Mouse (Mus musculus): Measurements from ENCODE around the gene Kctd7.

Gene Kctd7

DNA sequence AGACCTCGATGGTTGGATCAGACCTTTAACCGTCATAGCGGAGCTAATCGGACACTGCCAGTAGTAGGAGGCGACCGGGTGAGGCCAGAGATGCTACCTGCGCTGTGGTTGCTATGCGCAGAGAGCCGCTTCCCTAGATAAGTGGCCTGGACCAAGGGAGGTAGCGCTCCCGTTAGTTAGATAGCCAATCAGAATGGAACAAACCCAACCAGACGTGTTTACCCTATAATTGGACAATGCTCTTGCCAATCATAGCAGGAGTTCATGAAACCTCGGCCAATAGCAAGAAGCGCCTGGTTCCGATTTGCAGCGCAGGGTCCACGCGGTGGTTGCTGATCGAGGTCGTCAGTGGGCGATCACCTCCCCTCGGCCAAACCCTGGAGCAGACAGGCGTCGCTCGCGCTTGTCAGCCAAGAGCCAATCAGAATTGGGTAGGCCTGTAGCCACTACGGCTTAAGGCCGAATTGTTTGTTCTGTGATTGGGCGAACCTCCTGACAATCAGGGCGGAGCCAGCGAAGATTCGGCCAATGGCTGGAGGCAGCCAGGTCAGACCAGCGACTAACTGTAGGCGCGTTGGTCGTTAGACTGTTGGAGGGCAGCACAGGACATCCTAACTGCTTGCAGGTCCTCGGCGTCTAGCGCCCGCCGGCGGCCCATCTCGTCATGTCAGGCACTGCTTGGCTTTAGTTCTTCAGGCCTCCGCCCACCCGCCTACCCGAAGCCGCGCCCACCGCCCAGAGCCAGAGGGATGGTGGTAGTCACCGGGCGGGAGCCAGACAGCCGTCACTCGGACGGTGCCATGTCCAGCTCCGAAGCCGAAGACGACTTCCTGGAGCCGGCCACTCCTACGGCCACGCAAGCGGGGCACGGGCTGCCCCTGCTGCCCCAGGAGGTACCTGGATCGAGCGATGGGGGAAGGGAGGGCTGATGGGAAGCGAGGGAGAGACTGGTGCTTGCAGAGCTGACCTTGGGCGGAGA is at the start of gene Kctd7:
Gene Kctd7, plus strand, starts transcription at position 528 of the 979 bp plus-strand sequence.
- peak; percentile 95 for DNase-seq (ENCODE audit: extremely low spot score, low spot score)

DNA sequence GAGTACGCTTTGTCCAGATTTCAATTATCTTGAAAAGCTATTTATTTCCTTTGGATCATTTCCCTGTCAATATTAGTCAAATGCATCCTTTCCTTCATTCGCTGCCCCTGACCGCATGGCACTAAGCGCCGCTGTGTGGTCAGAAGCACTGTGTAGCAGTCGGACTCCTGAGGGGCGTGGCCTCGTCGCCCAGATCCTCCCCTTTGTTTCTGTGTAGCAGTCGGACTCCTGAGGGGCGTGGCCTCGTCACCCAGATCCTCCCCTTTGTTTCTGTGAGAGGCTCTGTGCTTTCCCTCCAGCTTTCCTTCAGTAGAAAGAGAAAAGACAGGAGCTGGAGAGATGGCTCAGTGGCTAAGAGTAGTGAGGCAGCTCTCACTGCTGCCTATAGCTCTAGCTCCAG is 47.9 kb upstream of the Kctd7 start:
- no peak for DNase-seq (ENCODE audit: extremely low spot score, low spot score)

DNA sequence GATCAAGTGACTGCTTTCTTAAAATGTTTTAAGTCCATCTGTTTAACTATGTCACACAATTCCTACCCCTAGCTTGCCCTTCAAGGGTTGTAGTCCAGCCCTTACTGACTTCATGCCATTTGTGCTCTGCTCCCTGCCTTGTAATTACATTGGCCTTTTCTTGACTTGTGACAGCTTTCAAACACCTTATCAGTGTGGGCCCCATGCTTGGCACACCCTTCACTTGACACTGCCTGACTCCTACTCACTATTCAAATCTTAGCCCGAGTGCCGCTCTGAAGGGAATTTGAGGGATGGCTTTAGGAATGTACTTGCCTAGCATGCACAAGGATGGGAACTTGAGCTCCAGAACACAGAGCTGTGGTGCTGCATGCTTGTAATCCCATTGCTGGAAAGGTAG is 46.8 kb upstream of the Kctd7 start:
- no peak for DNase-seq (ENCODE audit: extremely low spot score, low spot score)

DNA sequence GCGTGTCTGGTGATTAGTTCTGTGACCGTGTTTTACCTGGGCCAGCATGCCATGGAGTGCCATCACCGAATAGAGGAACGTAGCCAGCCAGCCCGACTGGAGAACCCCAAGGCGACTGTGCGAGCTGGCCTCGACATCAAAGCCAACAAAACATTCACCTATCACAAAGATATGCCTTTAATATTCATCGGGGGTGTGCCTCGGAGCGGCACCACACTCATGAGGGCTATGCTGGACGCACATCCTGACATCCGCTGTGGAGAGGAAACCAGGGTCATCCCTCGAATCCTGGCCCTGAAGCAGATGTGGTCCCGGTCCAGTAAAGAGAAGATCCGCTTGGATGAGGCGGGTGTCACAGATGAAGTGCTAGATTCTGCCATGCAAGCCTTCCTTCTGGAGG is 42.9 kb upstream of the Kctd7 start:
- no peak for DNase-seq (ENCODE audit: extremely low spot score, low spot score)

DNA sequence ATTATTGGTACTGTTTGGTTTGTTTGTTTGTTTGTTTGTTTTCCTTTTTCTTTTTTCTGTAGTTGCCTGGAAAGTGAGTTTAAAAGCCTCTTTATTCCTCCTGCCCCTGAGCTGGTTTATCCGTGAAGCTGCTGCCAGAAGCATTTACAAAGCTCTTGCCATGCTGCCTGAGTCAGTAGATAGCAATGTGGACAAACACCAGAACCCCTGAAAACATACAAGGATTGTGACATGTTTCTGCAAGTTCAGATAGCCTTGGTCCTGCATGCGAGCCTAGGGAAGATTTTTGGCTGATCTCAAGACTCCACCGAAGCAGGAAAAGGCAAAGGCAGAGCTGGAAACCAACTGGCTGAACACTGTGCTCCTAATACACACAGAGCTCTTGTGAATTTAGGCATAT is 35.3 kb upstream of the Kctd7 start:
- no peak for DNase-seq (ENCODE audit: extremely low spot score, low spot score)

DNA sequence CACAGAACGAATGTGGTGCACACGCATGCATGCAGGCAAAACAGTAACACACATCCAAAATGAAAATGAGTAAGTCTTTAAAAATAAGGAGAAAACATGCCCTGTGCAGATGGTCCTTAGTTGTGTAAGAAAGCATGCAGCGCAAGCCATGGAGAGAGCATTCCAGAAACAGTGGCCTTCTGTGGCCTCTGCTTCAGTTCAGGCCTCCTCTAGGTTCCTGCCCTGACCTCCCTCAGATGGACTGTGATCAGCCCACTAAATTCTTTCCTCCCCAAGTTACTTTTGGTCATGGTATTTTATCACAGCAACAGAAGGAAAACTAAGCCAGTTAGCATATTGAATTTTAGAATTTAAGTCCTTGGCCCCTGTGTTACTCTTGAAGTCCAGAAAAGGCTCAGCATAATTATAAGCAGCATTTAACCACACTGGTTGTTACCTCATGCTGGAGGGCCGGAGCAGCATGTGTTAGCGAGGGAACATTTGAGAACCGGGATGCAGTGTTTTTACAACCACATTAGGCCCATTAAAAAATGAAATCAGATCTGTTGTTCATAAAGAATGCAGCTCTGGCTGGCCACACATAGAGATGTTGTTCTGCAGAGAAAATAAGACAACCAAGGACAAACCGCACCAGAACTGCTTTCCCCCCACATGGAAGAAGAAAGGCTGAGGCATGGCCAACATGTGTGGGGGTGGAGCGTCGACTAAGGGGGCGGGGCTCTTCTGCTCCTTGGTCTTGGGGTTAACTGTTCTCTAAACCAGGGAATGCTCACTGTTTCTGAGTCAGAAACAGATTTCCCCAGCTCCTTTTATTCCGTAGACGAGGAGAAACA is 33.8 kb upstream of the Kctd7 start:
- DNase-seq (ENCODE audit: extremely low spot score, low spot score), result no peak

DNA sequence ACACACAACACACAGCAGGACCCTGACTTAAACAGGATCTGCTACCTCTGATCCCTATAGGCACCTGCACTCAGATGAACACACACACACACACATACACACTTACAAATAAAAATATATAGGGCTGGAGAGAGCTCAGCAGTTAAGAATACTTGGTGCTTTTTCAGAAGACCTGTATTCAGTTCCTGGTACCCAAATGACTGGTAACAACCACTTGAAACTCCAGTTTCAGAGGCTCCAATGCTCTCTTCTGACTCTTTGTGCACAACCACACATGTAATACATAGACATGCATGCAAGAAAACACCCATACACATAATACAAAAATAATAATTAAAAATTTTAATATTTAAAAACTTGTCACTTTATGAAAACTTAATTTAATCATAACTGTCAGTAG is 32.0 kb upstream of the Kctd7 start:
- DNase-seq (ENCODE audit: extremely low spot score, low spot score), result no peak

DNA sequence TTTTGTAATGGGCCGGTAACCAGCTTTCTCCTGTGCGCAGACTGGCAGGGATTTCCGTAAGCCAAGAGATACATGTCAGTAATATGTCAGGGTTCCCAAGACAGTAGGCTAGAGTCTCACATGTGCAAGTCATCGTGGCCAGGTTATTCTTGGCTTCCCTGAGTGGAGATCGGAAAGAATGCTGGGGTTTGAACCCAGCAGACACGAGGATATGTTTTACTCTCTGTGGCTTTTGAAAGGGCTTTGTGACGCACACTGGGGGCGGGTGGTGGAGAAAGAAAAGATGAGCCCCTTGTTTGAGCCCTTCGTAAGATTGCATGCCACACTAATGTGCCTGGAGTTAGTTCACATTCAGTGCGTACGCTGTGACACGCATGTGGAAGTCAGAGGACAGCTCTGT is 28.5 kb upstream of the Kctd7 start:
- DNase-seq (ENCODE audit: extremely low spot score, low spot score), result no peak

DNA sequence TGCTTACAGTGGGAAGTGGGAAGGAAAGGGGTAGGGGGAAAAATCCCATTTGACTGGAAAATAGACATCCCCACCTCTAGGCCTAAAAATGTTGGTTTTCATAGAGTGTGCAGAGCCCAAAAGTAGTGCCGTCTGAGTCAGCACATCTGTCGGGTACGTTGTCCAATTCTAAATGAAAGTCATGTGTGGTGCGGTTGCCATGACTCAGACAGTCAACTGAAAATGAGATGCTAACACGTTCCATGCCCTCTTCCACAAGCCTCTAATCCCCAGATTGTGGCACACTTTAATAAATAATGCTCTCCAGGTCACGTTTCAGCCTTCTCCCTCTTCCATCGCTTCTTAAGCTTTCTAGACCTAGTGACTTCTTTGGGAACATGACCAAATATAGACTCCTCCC is 27.8 kb upstream of the Kctd7 start:
- no peak for DNase-seq (ENCODE audit: extremely low spot score, low spot score)

DNA sequence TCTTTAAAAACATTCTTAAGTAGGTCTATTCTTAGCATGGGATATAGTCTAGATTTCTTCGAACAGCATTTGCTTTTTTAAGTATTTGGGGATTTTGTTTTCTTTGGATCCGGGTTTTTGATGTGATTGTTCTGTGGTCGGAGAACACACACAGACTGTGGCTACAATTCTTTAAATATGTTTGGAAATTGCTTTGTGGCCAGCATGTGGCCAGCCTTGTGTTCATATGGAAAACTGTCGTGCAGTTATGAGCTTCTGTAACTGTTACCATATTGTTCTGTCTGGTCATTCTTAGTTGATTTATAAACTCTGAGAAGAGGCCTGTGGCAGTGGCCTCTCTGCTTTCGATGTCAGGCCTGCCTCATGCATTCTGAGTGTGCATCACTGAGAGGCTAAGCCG is 26.7 kb upstream of the Kctd7 start:
- no peak for DNase-seq (ENCODE audit: extremely low spot score, low spot score)

DNA sequence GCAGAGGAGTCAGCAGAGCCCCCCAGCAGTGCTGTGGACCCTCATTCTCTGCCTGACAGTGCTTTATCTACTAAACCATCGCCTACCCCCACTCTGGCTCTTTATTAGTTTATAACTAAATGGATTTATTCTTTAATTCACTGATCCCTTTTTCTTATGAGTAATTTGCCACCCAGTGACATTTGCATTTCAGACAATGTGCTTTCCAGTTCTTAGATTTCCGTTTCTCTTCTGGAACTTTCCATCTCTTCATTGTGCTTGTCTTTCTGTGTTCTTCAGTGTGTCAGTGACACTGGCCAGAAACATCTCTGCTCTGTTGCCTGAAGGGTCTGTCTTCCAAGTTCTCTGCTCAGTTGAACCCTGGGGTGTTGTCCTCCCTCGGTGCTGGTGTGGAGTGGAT is 25.4 kb upstream of the Kctd7 start:
- DNase-seq (ENCODE audit: extremely low spot score, low spot score), result no peak

DNA sequence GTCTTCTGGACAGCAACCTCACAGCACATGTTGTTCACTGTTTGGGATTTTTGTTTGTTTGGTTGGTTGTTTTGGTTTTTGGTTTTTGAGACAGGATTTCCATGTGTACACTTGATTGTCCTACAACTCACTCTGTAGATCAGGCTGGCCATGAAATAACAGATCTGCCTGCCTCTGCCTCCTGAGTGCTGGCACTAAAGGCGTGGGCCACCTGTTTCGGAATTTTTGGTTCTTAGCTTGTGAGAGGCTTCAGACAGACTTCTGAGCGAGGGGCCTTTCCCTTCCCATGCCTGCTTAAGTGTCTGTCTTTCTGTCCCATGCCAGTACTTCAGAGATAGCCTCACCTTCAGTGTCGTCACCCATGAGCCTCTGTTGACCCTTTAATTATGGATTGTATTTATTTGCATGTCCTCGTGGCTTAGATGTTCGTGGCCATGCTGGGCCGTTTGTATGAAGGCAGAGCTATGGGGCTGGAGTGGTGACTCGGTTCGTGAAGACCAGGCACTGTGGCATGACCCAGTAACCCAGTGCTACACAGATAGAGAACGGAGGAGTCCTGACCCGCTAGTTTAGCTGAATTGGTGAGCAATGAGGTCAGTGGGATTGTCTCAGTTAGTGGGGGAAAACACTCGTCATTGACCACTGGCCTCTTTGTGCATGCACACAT is 24.5 kb upstream of the Kctd7 start:
- DNase-seq (ENCODE audit: extremely low spot score, low spot score), result no peak

DNA sequence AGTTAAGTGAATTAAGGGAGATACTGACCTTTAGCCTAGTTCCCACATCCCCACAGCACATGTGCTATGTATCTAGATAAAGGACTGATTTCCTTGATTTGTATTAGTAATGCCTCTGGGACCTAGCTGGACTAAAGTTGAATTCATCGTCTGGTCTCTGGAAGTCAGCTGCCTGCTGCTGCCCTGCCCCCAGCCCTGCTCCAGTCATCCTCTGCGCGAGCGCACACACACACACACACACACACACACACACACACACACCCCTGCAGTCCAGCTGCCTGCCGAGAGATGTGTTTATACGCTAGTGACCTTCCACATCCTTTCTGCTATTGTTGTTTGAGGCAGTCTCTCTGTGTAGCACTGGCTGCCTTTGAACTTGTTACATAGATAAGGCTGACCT is 23.8 kb upstream of the Kctd7 start:
- DNase-seq (ENCODE audit: extremely low spot score, low spot score), result peak; percentile 22

DNA sequence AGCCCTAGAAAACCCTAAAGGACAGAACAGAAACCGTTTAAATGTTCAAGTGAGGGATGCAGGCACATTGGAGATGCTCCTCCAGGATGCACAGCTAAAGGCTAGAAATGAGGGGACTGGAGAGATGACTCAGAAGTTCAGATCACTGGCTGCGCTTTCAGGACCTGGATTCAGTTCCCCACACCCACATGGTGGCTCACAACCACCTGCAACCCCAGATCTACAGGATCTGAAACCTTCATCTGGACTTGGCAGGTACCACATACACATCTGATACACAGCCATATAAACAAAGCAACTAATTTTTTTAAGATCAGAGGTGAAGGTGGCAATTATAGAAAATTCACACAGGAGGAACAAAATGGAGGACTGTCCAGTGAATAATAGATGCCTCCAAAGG is 22.3 kb upstream of the Kctd7 start:
- DNase-seq (ENCODE audit: extremely low spot score, low spot score), result no peak

DNA sequence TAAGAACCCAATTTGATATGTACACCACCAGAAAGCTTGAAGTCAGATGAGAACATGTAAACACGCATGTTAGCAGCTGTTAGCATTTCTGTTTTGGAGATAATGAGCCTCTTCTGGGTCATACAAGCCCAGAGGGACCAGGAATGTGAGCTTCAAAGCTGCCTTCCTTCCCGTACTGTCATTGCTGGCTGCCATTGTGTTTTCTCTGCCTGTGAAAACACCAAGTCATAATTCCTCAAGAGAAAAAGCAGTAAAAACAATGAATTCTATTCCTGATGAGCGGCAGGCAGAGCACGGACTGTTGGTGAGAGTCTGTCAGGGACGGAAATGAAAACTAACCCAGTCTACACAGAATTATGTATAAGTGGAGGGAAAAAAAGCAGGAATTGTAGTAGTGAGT is 20.4 kb upstream of the Kctd7 start:
- no peak for DNase-seq (ENCODE audit: extremely low spot score, low spot score)

DNA sequence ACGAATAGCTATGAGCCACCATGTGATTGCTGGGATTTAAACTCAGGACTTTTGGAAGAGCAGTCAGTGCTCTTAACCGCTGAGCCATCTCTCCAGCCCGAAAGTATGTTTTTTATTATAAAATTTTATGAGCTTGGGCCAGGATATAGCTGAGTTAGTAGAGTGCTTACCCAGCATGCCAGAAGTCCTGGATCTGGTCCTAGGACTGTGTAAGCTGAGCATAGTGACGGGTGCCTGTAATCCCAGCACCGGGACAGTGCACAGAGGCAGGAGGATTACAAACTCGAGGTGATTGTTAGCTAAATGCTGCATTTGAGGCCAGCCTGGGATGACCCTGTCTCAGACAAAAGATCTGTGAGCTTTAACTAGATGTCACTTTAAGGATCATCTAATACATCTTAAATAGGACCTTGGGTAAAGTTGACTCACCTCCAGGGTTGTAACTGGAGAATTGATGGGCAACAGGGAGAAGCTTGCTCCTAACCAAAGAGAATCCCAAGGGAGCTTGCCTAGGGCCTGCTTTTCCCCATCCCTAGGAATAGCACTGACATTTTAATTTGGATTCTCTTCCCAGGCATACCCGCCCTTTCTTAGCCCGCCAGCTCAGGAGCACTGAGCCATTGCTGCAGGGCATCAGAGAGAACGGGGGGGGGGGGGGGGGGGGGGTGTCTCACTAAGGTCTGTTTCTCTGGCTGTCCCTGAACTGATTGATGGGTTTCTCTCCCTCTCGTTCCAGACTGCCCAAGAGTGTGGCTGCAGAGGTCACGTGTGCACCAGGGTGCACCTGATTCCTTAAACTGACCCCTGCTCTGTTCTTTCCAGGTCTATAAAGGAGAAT is 15.8 kb upstream of the Kctd7 start:
- no peak for DNase-seq (ENCODE audit: extremely low spot score, low spot score)

DNA sequence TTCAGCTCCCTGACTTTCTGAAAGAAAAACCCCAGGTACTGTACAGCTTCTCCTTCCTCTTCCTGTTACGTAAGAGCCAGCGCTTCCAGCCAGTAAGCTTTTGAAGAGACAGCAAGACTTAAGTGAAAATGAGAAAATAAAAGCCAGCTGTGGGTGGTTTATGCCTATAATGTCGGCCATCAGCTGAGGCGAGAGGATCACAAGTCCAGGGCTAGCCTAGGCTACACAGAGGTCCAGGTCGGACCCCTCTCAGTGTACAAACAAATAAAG is 15.2 kb upstream of the Kctd7 start:
- DNase-seq (ENCODE audit: extremely low spot score, low spot score), result no peak

DNA sequence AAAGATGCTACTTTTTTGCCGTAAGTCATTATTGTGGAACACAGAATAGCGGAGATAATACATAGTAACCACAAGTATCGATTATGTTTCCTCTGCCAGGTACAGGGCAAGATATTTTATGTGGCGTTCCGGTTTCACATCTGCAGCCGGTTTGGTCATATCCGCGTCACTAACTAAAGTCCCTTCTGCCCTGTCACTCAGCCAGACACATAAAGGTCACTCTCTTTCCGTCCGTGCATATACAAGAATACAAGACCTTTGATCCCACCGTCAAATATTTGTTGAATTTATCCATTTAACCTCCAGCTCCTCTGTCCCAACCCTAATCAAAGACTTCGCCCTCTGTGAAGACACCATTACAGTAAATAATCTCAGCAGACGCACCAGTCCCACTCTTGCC is 8.1 kb upstream of the Kctd7 start:
- no peak for DNase-seq (ENCODE audit: extremely low spot score, low spot score)

DNA sequence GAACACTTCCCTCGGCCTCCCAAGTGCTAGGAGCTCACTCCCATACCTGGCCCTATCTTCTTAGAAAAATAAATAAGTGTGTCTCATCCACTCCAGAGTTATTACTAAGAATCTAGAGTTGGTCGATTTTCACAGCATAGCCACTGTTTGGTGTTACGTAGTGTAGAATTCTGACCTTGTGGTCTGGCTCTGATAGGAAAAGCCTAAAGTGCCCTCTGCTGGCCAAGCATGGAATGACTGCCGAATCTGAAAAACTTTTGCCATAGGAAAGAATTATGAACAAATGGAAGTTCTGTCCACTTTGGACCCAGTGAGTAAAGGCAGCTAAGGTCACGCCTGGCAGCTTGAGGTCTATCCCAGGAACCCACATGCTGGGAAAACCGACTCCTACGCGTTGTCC is 5.3 kb upstream of the Kctd7 start:
- peak; percentile 79 for DNase-seq (ENCODE audit: extremely low spot score, low spot score)

DNA sequence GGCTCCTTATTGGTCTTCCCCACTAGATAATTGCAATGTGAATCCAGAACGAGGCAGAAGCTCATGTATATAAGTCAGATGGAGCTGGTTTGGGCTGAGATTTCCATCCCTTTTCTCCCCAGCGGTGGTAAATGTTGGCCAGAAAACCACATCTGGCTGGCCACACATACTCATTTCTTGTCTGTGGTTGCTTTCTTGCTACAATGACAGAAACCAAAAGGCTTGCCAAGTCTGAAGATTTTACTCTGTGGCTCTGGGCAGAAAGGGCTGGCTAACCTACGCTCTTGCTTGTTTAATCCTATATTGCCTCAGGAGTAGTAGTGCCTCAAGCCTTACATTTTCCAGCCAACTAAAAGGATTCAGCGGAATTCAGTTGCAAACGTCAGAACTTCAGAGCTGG is 3.5 kb upstream of the Kctd7 start:
- DNase-seq (ENCODE audit: extremely low spot score, low spot score), result no peak

DNA sequence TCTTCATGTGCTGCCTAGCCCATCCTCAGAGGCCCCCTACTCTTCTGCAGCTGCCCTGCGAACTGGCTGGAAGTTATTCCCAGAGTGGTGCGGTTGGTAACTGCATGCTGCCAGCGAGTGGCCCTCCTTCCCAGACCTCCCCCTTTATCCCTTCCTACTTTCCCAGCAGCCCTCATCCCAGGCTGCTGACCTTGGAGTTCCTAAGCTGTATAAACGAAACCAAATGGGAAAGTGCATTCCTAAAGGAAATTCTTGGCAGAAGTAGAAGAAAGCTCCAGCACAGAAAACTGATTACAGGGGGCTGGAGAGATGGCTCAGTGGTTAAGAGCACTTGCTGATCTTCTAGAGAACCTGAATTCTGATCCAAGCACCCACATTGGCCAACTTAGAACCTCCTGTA is 2.6 kb upstream of the Kctd7 start:
- DNase-seq (ENCODE audit: extremely low spot score, low spot score), result no peak

Measured in neural tube, embryonic 10.5 days (tissue).